Mouse (Mus musculus) right cerebral cortex, postnatal 4 days (tissue): ENCODE data around the gene Vmn1r114.
"Not testable (repeated sequence)": the region's sequence is repeated elsewhere in the genome, so short reads cannot be mapped to it uniquely, and the experiment has no call there.

Experiments
- DNase-seq: peaks from one replicate; pipeline ENCODE4 v3.0.0-alpha.2; 2022

Gene Vmn1r114

GRCm38 (mm10) chr7:20812086-20812485, at the start of gene Vmn1r114:
Gene Vmn1r114 (minus strand): TSS chr7:20812186.
- DNase-seq = not testable (repeated sequence)

- DNase-seq = not testable (repeated sequence)
Observed at GRCm38 (mm10) chr7:20844885-20845284, 32.9 kb upstream of the Vmn1r114 start, which contains the start of gene Vmn1r115. Gene Vmn1r115 (minus strand): TSS chr7:20844985.

- DNase-seq = not testable (repeated sequence)
Observed at GRCm38 (mm10) chr7:20786985-20787384, 25.0 kb downstream of the Vmn1r114 start, which contains the start of gene Vmn1r113. Gene Vmn1r113 (plus strand): TSS chr7:20787285.

- not testable (repeated sequence) for DNase-seq
Observed at GRCm38 (mm10) chr7:20770885-20771284, 41.1 kb downstream of the Vmn1r114 start, which contains the start of gene Vmn1r112. Gene Vmn1r112 (plus strand): TSS chr7:20771185.
